Mouse (Mus musculus): ENCODE measurements at regions not wholly inside any gene's neighbourhood (a gene's known extent, or its start where the extent isn't known, plus 50 kb on each side); places are given as distances from the start of the nearest gene placed in this dataset.
A peak's percentile ranks its signal among the peaks of the same experiment; 100 is the strongest.

DNA sequence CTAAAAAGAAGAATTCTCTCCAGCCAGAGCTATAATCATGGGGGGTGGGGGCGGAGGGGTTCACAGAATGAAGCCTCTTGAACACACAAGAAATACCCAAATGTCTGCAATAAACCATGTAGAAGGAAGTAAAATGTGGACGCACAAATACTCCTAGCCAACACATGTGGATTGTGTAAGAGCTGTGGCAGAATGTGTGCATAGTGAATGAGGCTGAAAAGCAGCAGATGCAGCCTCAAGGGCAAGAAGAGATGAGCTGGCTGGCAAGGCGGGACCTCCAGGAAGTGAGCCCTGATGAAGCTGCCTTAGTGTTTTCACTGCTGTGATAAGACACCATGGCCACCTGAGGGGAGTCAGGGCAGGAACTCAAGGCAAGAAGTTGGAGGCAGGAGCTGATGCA lies 53.3 kb upstream of the Arhgap28 start:
- no peak for DNase-seq (ENCODE audit: low spot score)

DNA sequence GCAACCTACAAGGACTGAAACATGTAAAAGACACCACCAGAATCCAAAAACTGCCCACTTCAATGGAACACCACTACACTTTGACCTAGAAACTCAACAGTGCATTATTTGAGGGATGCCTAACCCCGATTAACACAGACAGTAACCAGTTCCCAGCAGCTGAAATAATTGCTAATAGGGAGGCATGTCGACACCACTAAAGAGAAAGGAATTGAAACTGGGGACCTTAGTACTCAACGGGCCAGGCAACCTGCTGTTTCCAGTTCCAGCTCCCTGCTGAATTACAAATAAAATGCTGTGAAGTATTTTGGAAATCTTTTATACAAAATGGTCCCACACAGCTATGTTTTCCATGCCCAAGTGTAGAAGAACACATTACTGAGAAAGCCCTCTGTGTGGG lies 56.5 kb upstream of the Arhgap28 start:
- DNase-seq (ENCODE audit: low spot score) = no peak

- DNase-seq (ENCODE audit: low spot score) = no peak
Measured at GRCm38 (mm10) chr17:68065751-68066150, 61.8 kb upstream of the Arhgap28 start.

DNA sequence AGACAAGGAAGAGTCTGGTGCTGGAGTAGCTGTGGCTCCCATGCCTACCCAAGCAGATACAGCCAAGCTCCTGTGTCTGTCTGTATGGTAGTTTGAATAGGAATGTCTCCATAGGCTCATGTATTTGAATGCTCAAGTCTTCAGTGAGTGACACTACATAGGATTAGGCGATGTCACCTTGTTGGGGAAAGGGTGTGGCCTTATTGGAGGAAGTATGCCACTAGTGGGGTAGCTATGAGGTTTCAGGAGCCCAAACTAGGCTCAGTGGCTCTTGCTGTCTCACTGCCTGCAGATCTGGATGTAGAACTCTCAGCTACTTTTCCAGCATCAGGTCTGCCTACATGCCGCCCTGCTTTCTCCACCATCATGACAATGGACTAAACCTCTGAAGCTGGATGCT lies 62.3 kb upstream of the Arhgap28 start:
- no peak for DNase-seq (ENCODE audit: low spot score)

DNA sequence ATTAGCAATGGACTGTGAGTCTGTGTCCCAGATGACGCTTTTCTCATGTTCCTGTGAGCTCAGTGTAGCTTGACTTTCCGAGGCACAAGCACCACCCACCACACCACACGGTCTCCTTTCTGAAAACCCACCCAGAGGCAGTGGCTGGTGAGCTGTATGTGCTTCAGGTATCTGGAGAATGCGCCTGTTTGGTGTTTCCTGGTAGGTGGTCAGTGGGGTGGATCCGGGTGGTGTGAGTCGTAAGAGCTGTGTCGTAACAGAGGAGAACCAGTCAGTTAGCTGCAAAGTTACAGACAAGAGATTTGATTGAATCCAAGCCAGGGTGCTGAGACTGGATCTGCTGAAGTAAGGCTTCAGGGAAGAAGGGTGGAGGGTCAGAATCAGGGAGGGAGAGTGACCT lies 65.1 kb upstream of the Arhgap28 start:
- peak; percentile 66 for DNase-seq (ENCODE audit: low spot score)

DNA sequence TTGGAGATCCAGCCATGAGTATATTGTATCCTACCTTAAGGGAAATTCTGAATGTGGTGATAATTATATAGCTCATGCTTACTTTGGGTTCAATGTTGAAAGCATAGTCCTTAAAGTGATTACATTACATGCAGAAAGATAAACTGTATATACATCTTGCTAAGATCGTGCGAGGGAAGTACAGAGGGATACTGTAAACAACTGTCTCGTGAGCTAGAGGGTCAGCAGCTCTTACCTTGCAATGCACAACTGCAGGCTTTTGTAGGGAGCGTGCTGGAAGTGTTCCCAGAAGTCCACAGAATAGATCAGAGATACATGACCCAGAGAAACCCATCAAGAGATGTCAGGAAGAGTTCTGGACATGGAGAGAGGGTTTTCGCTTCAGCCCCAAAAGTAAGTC lies 65.6 kb upstream of the Arhgap28 start:
- DNase-seq (ENCODE audit: low spot score) = peak; percentile 33

GRCm38 (mm10) chr17:68071472-68071871 lies 67.6 kb upstream of the Arhgap28 start:
- peak; percentile 66 for DNase-seq (ENCODE audit: low spot score)

DNA sequence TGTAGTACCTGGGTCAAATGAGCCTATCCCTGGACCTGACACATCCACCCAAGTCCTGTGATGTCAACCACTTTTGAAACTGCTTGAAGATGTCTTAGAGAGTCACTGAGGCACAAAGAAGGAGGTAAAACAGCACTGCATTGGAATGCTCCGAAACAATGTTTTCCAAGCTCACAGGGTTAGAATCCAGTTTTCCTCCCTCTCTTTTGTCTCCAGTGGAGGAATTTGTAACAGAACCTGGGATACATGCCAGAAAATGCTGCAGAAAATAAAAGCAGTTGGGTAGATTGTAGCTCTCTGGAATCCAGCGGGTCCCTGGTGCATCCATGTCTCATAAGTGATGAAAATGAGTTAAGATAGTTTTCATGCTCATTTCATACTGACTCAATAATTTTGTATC lies 71.8 kb upstream of the Arhgap28 start:
- DNase-seq (ENCODE audit: low spot score) = no peak

DNA sequence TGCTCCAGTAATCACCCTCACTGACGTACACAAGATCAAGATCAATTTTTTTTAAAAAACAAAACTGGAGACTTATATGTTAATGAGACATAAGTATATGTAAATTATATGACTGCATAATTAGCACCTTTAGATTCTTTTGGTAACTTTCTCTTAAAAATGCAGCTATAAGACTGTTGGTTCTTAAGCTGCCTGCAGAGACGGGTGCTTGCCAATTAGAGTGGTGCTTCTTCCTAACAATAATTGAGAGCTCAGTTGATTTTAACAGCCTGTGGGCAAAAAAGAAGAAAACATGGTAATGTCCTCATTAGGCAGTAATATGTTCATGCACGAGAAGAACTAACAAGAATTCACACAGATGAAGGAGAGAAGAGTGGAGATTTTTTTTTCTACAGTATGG lies 74.8 kb upstream of the Arhgap28 start:
- no peak for DNase-seq (ENCODE audit: low spot score)

DNA sequence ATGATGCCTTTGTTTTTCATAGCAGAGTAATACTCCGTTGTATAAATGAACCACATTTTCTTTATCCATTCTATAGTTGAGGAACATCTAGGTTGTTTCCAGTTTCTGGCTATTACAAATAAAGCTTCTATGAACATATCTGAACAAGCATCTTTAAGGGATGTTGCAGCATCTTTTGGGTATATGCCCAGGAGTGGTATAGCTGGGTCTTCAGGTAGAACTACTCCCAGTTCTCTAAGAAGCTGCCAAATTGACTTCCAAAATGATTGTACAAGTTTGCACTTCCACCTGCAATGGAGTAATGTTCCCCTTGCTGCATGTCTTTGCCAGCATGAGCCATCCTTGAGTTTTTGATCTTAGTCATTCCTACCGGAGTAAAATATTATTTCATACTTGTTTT lies 80.5 kb upstream of the Arhgap28 start:
- no peak for DNase-seq (ENCODE audit: low spot score)

GRCm38 (mm10) chr17:68087149-68087548 lies 83.2 kb upstream of the Arhgap28 start:
- DNase-seq (ENCODE audit: low spot score) = no peak

GRCm38 (mm10) chr17:68089179-68089578 lies 85.3 kb upstream of the Arhgap28 start:
- DNase-seq (ENCODE audit: low spot score) = no peak

- no peak for DNase-seq (ENCODE audit: low spot score)
Measured at GRCm38 (mm10) chr17:68089830-68090229, 85.9 kb upstream of the Arhgap28 start.

DNA sequence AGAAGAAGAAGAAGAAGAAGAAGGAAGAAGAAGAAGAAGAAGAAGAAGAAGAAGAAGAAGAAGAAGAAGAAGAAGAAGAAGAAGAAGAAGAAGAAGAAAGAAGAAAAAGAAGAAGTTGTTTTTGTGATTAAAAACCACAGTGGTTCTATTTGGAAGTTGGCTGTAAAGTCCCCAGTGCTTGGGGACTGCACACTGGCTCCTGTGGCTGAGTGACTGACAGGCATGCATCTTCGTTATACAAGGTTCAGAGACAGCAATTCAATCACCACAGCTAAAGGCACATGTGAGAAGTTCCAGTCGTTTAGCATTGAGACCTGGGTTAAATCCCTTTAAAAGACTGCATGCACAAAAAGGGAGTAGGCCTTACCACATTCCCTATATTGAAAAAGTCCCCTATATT lies 93.1 kb upstream of the Arhgap28 start:
- no peak for DNase-seq (ENCODE audit: low spot score)

DNA sequence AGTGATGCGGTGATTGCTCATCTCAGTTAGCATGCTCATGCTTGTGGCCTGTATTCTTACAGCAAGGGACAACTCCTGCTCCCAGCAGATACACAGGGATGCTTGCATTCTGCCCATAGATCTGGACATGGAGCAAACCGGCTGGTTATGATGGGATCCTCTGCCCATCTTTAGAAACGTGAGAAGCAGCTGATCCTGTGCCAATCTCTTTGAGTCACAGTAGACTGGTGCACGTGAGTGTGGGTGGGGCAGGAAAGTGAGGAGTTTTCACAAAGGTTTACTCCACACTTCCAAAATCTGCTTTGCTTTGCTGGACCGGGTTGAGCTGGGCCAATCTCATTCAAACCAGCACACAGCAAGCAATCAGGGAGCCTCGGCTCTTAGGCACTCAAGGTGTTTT lies 93.5 kb upstream of the Arhgap28 start:
- no peak for DNase-seq (ENCODE audit: low spot score)

DNA sequence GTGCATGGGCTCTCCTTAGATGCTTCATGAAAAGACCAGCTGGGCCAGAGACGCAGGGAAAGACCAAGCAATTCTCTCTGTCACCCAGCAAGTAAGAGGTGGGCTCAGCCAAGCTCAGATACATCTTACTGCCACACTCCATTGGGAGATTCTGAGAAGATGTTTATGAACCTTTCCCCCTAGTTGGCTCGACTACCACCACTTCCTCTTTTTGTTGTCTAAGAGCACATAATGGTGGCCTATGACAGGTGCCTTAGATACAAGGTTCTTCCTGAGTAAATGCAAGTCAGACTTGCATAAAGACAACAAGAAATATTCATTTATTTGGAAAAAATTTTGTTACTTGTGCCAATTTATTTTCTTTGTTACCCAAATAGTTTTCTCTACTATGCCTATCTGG lies 96.2 kb upstream of the Arhgap28 start:
- no peak for DNase-seq (ENCODE audit: low spot score)

- no peak for DNase-seq (ENCODE audit: low spot score)
Measured at GRCm38 (mm10) chr17:68103346-68103745, 99.4 kb upstream of the Arhgap28 start.

DNA sequence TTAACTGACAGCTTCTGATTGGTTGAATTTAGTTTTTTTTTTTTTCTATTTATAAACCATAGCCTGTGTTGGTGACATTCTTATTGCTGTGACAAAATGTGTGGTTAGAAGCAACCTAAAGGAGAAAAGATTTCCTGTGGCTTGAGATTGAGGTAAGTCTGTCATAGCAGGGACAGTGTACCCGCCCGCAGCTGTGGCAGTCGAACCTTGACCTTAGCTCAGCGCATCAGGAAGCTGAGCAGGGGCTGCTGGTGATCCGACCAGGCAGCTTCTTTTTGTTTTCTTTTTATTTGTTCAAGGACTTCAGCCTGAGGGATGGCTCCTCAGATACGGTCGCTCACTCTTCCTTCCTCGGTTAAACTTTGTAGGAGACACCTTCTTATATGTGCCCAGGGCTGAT lies 102.4 kb upstream of the Arhgap28 start:
- peak; percentile 68 for DNase-seq (ENCODE audit: low spot score)

DNA sequence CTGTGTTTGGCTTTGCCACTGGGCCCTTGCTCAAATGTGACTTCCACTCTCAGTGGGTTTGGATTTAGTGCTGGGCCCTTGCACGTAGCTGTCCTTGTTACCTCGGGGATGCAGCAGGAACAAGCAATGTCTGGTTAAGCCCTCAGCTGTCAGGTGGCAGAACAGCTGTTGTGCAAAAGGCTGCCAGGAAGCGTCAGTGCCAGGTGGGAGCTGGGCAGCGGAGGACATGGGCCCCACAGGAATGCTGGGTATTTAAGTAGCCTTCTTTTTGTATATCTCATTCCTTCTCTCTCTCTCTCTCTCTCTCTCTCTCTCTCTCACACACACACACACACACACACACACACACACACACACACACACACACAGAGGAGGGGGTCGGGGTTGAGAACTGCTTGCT lies 104.0 kb upstream of the Arhgap28 start:
- DNase-seq (ENCODE audit: low spot score) = no peak

DNA sequence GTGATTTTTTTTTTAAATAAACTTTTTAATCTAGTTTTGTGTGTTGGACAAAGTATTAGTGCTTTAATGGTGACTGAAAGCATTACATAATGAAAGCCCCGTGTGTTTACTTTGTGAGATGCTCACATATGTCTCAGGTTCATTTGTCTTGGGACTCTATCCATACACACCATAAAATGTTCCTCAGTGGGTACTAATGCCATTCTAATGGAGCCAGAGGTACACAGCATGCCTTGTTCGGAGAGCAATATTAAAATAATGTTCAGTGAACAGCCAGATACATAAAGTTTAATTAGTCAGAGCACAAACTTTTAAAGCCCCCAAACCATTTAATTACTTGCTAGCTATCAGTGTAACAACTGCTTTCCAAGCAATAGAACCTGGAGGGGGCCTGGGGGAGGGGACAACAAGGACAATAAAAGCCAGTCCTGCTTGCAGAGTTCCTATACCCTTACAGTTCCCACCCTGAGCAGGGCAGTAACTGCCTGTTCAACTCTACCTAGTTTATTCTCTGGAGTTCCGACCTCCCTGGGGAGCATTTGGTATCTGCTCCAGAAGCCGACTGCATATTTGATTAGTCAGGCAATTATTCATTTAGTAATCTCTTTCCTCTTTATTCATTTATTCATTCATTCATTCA lies 108.0 kb upstream of the Arhgap28 start:
- no peak for DNase-seq (ENCODE audit: low spot score)

- DNase-seq (ENCODE audit: low spot score) = no peak
Measured at GRCm38 (mm10) chr17:68112763-68113330, 108.9 kb upstream of the Arhgap28 start.

DNA sequence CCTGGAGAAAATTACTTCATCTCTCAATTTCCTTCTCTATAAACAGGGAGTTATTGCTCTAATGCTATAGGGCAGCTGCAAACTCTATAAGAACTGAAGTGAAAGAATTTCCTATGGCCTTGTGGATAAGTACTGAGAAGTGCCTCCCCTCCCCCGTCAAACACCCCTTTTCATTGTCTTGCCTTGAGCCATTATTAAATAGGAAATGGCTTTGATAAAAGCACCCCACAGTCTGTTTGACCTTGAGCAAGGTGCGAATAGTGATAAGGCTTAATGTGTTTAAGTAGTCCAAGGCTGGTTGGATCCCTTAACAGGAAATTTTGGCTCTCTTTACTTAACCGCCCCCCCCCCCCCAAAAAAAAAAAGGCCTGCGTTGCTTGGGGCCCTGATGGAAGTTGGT lies 111.7 kb upstream of the Arhgap28 start:
- DNase-seq (ENCODE audit: low spot score) = no peak

GRCm38 (mm10) chr17:68119055-68119698 lies 115.3 kb upstream of the Arhgap28 start:
- no peak for DNase-seq (ENCODE audit: low spot score)

DNA sequence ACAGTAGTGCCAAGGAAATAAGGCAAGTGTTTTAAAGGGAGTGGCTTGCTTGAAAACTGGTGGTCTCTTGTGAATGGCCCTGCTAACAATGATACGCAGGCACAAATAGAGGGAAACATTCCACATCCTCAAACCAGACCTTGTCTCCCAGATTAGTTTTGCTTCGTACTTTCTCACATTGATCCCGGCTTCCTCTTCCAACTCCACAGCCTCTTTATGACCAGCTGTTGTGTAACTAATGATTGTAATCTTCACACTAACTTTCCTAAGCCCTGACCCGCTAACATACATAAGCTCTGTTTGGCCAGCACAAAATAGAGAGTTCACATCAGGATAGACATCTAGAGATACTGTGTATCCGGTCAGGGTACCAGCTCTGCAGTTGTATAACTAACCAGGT lies 116.3 kb upstream of the Arhgap28 start:
- DNase-seq (ENCODE audit: low spot score) = no peak

Data from yolk sac, embryonic 10.5 days (tissue).